Mouse (Mus musculus) stomach, postnatal 0 days (tissue): Measurements from ENCODE around the gene Pip5k1b.

Experiments
- CTCF ChIP-seq: IDR thresholded peaks from 2 replicates; pipeline ENCODE4 v1.5.1; 2016; ENCODE audit warnings: antibody characterized with exemption, low read depth, mild to moderate bottlenecking, moderate library complexity
- EP300 ChIP-seq: optimal IDR thresholded peaks from 2 replicates; pipeline ENCODE3; 2016; ENCODE audit warnings: antibody characterized with exemption

GRCm38 (mm10) chr19:24321211-24321899 is 234.3 kb downstream of the Pip5k1b start:
- no peak for TF ChIP-seq EP300
- TF ChIP-seq CTCF = no peak
